Mouse (Mus musculus) adrenal gland, adult 8-10 months (tissue): Measurements from ENCODE around the gene Pam16. TPM values are rescaled to one million over a fixed set of nuclear protein-coding genes. Genes with fewer than 3 reads are reported as not detected.

Experiments used
- DNase-seq: peaks from one replicate; pipeline ENCODE4 v3.0.0; 2022
- total RNA-seq, 4 experiments: library from RNA; stranded (reverse); gene quantifications; 2 replicates each; pipeline ENCODE4 v1.2.4; 2022

The Pam16 gene
- total RNA-seq, 4 experiments from 2014 or later: 81.7 to 124 (median 102) TPM

DNA sequence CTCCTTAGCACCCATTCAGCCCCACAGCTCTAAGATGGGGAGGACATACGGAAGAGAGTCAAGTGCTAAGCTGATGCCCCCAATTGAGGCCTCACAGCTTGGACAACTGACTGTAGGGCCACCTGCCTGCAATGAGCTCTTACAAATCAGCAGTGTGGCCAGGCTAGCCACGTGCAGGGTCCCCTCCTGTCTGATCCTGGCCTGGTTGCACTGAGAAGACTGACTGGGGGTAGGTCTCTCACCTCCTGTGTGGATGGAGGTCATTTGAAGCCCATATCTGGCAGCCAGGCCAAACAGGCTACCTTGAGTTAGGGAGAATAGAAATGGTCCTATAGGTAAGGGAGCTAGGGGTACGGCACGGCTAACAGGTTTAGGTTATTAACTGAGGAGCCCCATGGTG is 21.1 kb upstream of the Pam16 start:
- DNase-seq: no peak

GRCm38 (mm10) chr16:4643670-4644419 is 19.1 kb upstream of the Pam16 start:
- DNase-seq: peak; percentile 73

- no peak for DNase-seq
Measured at GRCm38 (mm10) chr16:4642937-4643336, 18.1 kb upstream of the Pam16 start.

DNA sequence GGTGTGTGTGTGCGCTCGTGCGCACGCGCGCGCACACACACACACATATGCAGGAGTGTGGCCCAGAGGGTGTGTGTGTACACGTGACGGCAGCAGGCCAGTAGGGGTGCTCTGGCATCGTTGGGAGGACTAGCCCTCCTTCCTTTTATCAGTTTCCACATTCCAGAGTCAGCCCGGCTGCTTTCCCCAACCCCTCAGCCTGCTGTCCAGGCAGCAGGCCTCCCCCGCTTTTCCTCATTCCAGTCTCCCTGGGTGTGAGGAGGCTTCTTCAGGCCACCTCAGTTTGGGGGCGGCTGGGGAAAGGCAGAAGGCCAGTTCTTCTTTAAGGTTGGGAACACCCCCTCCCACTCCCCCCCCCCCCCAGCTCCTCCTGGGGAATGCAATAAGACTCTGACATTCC is 17.4 kb upstream of the Pam16 start:
- no peak for DNase-seq

GRCm38 (mm10) chr16:4641119-4641838 is 16.5 kb upstream of the Pam16 start:
- DNase-seq: no peak

DNA sequence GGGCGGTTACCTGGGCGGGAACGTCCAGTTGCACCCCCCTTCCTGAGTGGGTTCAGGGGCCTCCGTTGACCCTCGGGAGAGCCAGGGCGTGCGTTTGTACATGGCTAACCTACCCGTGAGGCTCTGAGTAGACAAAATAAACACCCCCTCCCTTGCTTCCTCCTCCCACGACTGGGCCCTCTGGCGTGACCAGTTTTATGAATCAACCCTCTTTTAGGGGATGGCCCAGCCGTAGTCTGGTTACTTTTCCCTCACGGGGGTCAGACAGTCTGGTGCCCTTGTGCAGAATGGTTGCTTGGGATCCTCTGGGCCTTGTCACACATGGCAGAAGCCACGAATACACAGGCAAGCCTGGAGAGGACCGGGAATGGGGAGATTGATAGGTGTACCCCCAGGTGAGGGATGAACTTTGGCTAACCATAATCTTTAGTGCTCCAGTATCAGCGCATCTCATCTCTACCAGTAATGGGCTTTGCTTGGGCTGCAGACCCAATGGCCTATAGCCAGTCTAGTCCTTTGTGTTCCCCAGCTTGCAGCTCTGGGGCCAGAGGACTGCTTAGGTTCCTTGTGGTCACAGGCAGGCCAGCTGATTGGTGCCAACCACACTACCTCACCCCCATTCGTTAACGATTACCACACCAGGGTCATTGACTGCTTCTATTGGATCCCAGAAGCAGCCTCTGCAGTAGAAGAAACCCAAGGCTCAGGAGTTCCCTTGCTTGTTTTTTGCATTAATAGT is 15.6 kb upstream of the Pam16 start:
- no peak for DNase-seq

DNA sequence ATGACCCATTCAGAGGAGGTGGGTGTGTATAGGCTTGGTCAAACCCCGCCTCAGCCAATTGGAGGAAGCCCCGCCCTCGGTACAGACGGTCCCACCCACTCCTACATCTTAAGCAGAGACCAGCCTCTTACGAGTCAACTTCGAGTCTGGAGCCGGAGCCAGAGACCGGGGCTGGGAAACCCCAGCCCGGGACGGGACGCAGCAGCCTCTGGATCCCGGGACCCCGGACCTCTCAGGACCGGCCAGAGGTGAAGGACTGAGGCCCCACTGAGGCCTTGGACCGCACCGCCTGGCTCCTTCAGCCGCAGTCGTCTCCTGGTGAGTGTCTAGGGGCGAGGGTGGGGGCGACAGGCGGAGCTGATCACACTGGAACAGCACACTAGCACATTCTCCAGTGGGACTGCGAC is 15.0 kb upstream of the Pam16 start, which contains the start of the genes Vasn and Dnaja3:
Vasn (plus strand) TSS at position 111 of the 407 bp plus-strand sequence.
Dnaja3 (plus strand) TSS at position 159 of the 407 bp plus-strand sequence.
- DNase-seq: peak; percentile 87

- DNase-seq: no peak
Measured at GRCm38 (mm10) chr16:4638891-4639390, 14.2 kb upstream of the Pam16 start.

GRCm38 (mm10) chr16:4635760-4636159 is 11.0 kb upstream of the Pam16 start:
- no peak for DNase-seq

- DNase-seq: no peak
Measured at GRCm38 (mm10) chr16:4634681-4635080, 9.9 kb upstream of the Pam16 start.

GRCm38 (mm10) chr16:4633661-4634060 is 8.9 kb upstream of the Pam16 start:
- no peak for DNase-seq

DNA sequence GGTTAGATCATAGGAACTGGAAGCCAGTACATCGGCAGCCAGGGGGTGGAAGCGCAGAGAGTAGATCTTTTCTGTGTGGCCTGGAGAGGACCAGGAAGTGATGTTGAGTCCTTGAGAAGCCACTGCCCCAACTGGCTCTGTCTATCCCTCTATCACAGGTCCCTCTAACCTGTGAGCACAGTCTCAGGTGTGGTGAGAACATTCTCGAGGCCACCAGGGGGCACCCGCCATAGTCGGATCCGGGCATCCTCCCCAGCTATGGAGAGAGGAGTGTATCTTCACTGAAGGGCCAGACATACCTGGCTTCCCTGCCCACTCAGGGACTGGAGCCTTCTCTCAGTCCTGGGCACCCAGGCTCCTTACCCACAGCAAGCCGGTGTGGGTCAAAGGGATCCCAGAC is 7.3 kb upstream of the Pam16 start:
- DNase-seq: no peak

DNA sequence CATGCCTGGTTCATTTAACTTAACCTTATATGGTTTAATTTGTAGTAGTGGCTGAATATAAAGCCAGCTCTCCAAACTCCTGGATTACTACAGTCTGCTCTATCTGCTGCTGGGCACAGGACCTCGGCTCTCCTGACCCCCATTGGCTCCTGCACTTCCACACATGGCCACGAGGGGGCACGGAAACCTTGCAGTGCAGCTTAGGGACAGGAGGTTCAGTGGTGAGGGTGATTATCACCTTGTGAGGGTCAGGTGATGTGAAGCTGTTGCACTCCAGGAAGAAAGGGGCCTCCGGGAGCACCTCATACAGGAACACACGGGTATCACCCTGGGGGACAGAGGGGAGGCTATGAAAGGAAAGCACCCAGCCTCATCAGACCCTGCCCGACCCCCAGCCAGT is 5.2 kb upstream of the Pam16 start:
- DNase-seq: peak; percentile 62

DNA sequence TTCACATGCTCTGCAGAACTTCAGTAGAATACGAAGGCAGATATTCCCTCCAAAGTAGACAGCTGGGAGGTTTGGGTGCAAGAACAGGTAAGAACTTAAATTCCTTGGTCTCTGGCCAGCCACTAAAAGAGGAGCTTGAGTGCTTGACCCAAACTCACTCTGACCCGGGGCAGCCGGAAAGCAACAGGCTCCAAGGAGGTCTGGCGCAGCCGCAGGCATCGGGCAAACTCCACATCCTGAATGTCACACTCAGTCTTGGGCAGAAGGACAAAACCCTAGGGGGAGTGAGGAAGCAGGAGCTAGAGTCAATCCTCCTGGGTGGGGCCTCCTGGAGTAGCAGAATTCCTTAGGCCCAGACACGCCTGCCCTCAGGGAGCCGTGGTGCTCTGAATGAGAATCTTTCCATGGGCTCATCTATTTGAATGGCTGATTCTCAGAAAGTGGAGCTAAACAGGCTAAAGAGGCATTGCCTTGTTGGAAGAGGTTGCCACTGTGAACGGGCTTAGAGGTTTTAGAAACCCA is 4.2 kb upstream of the Pam16 start:
- no peak for DNase-seq

- no peak for DNase-seq
Measured at GRCm38 (mm10) chr16:4627105-4627504, 2.3 kb upstream of the Pam16 start.

- no peak for DNase-seq
Measured at GRCm38 (mm10) chr16:4624074-4624473, 714 bp downstream of the Pam16 start.

DNA sequence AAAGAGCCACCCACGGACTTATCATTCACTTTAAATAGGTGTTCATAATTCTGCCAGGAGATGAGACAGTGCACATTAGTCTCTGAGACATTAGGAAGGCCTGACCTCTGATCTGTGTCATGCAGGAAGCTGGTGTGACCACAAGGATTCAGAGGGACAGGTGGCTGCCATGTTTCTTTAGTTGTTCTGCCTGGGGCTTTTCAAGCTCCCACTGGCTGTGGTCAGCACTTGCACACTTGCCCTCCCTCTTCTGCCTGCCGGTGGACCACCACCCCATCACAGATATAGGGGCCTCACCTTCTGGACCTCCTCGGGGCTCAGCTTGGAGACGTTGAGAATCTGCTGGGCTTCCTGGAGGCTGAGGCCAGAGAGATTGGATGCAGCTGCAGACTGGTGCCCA is 8.0 kb downstream of the Pam16 start:
- DNase-seq: no peak

DNA sequence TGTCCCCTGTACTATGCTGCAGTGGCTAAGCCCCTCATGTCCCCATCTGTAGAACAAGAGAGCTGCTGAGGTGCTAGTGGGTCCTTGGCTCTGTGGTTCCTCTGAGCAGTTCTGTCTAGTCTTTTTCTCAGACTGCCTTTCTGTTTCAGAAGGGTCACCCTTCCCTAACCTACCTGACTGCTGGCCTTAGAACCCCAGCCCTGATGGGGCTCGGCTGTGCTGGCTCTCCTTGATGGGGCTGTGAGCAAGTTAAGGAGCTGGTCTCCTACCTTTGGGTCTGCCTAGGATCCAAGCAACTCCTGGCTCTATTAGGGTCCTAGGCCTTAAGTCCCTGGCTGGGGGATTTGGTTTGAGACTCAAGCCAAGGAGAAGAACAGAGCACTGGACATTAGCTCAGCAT is 9.5 kb downstream of the Pam16 start:
- DNase-seq: no peak

- no peak for DNase-seq
Measured at GRCm38 (mm10) chr16:4614639-4615038, 10.1 kb downstream of the Pam16 start.

GRCm38 (mm10) chr16:4613736-4614135 is 11.1 kb downstream of the Pam16 start:
- no peak for DNase-seq

- DNase-seq: no peak
Measured at GRCm38 (mm10) chr16:4611676-4612075, 13.1 kb downstream of the Pam16 start.

DNA sequence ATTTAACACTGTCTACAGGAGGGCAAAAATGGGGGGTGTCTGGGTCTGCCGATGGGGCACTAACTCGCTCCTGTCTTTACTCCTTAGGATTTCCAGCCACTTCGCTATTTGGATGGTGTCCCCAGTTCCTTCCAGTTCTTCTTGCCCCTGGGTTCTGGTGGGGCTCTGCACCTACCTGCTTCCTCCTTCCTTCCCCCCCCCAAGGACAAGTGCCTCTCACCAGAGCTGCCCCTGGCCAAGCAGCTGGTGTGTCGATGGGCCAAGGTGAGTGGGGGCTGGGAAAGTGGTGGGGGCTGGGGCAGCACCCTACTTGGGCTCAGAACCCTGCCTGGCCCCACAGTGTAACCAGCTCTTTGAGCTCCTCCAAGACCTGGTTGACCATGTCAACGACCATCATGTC is 13.6 kb downstream of the Pam16 start:
- no peak for DNase-seq
